Mouse (Mus musculus): ENCODE measurements around the gene Ceacam1. TPM values are rescaled to one million over a fixed set of nuclear protein-coding genes. Genes with fewer than 3 reads are reported as not detected.
"Not testable (repeated sequence)": the region's sequence is repeated elsewhere in the genome, so short reads cannot be mapped to it uniquely, and the experiment has no call there.

Gene Ceacam1
- total RNA-seq, 2 experiments from 2014 or later: 10.3 to 11.7 TPM

- peak in 1 of 2 experiments; percentile 24 for DNase-seq
Observed at GRCm38 (mm10) chr7:25439978-25440815, 37.2 kb downstream of the Ceacam1 start.

- DNase-seq: no peak
Observed at GRCm38 (mm10) chr7:25439124-25439822, 38.1 kb downstream of the Ceacam1 start.

GRCm38 (mm10) chr7:25436704-25437103, 40.7 kb downstream of the Ceacam1 start:
- peak in 1 of 2 experiments; percentile 31 for DNase-seq

DNA sequence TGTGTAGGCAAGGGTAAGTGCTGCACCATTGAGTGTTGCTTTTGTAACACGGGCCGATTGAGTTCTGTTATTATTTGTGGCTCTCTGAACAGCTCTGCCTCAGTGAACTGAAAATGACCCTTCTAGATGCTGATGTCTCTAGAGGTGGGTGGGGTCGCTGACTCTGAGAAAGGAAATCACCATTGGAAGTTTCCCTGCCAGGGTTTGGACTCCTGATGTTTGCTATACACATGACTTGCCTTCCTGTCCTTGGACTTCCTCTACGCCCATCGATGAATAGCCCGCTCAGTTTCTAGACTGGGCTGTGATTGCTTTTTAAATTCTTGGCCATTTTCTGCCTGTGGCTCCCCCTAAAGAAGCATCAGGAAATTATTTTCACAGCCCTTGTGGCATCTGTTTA, 41.2 kb downstream of the Ceacam1 start:
- peak; percentile 54 to 84 for DNase-seq

- DNase-seq: peak in 1 of 2 experiments; percentile 28
Observed at GRCm38 (mm10) chr7:25435546-25435851, 41.9 kb downstream of the Ceacam1 start.

GRCm38 (mm10) chr7:25434654-25435545, 42.5 kb downstream of the Ceacam1 start:
- peak; percentile 25 to 58 for DNase-seq

DNA sequence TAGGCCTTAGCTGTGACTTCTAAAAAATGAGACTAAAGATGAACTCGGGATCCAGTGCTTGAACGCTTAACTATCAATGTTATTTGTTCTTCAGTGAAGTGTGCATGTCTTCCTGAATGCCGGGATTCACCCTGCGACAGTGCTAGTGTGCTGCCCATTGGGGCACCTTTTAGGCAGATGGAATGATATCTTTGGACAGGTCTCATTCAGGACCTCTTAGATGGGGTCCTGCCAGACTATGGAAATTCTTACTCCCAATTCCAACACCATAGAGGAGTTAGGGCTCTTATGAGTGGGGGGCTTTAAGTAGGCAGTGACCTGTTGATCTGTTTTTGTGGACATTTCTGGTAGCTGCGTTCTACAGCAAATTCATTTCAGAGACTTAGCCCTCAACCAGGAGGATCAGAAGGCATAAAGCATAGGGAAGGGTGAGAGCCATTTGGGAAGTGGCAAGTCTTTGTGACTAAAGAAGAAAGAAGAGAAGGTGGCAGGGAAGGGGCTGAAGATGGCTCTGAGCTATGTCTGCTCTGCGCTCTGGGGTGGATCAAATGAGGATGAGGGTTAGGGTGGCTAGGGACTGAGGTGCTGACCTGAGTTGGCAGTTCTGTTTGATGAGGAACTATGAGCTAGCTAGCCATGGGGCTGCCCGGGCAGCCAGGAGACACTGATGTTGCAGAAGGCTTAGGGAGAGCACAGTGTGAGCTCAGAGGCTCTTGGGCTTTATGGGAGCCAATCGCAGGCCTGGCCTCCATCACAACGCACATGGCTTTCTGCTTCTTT, 43.4 kb downstream of the Ceacam1 start:
- no peak for DNase-seq

GRCm38 (mm10) chr7:25433007-25433541, 44.3 kb downstream of the Ceacam1 start:
- peak in 1 of 2 experiments; percentile 73 for DNase-seq

- no peak for DNase-seq
Observed at GRCm38 (mm10) chr7:25432381-25432780, 45.0 kb downstream of the Ceacam1 start.

- DNase-seq: no peak
Observed at GRCm38 (mm10) chr7:25429886-25430784, 47.3 kb downstream of the Ceacam1 start.

DNA sequence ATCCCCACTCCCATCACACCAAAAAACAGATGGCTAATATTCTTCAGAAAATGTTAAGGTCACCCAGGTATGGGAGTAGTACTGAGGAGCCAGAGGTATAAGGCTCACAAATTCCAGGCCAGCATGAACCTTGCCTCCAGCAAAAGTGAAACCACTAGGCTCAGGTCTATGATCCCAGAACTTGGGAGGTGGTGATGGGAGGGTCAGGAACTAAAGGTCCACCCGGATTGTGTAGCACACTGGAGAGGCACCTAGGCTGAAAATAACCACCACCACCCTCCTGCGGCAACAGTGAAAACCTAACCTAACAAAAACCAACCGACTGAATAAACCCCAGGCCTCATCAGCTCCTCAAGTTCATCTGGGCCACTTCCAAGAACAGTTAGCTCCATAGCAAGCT, 49.1 kb downstream of the Ceacam1 start:
- no peak for DNase-seq

- DNase-seq: no peak
Observed at GRCm38 (mm10) chr7:25427144-25427543, 50.3 kb downstream of the Ceacam1 start.

DNA sequence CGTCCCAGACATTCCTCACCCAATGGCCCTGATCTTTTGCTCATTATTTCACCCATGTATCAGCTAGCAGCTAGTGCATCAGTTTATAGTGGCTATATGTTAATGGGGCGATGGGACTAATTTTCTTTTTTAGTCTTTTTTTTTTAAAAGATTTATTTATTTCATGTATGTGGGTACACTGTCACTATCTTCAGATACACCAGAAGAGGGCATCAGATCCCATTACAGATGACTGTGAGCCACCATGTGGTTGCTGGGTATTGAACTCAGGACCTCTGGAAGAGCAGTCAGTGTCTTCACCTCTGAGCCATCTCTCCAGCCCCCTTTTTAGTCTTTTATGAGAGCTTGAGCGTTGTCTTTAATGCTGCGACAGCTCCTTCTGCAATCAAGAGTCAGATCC, 51.0 kb downstream of the Ceacam1 start:
- not testable (repeated sequence) for DNase-seq

DNA sequence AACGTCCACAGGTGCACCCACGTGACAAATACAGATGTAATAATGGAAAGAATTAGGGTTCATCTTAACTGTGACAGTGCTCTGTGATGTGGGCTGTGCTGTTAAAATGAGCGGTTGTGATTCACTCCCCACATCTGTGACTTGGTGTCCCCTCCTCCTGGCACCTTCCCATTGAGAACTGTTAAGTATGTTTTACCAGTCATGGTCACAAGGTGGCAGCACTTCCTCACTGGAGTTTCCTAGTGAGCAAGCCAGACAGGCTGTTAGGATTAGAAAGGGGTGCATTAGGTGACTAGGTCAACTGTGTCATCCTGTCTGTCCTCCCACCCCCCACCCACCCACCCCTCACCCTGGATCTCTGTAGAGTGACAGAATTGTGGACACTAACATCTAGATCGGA, 53.0 kb downstream of the Ceacam1 start:
- DNase-seq: peak; percentile 80 to 93

GRCm38 (mm10) chr7:25422286-25422841, 55.0 kb downstream of the Ceacam1 start:
- DNase-seq: no peak

DNA sequence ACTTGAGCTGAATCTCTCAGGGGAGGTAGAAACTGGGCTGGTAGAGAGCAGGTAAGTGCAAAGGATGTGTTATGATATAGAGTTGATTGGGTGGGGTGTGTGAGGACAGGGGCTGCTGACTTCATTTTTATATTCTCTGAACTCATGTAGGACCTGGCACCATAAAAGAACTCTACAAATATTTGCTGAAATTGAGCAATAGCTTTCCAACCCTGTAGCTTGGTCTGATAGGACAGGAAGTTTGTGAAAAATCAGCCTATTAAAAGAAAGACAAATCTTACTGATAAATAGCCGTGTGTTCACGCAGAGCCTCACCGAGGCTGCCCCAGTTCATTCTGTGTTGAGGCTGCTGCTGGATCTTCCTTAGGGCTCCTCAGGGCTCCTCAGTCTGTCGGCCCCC, 57.5 kb downstream of the Ceacam1 start:
- DNase-seq: no peak

GRCm38 (mm10) chr7:25419536-25419935, 57.9 kb downstream of the Ceacam1 start:
- no peak for DNase-seq

DNA sequence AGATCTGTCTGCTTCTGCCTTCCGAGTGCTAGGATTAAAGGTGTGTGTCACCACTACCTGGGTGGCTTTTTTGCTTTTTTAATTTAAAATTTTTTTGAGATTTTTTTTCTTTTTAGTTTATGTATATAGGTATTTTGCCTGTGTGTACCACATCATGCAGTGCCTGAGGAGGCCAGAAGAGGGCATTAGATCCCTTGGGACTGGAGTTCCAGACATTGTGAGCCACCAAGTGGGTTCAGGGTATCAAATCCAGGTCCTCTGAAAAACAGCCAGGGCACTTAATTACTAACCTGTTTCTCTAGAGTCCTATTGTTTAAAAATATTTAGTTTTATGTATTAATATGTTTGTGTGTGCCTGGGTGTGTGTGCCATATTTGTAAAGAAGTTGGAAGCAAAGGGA, 59.8 kb downstream of the Ceacam1 start:
- DNase-seq: peak in 1 of 2 experiments; percentile 61

GRCm38 (mm10) chr7:25412833-25413441, 64.5 kb downstream of the Ceacam1 start, which contains the start of gene Cxcl17:
Gene Cxcl17 (minus strand): TSS chr7:25412886.
- no peak for DNase-seq
